Mouse (Mus musculus): Measurements from ENCODE around the gene Agbl5.

GRCm38 (mm10) chr5:30878616-30879015 is 9.9 kb upstream of the Agbl5 start:
- no peak for TF ChIP-seq GATA1 (IDR thresholded peaks at IDR 0.05; ENCODE audit: borderline replicate concordance, low read length)
- TF ChIP-seq FLI1 (IDR thresholded peaks at IDR 0.05; ENCODE audit: low read length), result no peak
